Mouse (Mus musculus) megakaryocyte, embryonic 14.5 days (primary cell): ENCODE measurements at regions not wholly inside any gene's neighbourhood (a gene's known extent, or its start where the extent isn't known, plus 50 kb on each side); places are given as distances from the start of the nearest gene placed in this dataset.

ENCODE experiments used
- FLI1 ChIP-seq: IDR thresholded peaks from 2 replicates; pipeline ENCODE4 v1.6.1; 2012; ENCODE audit warnings: low read length, inconsistent platforms, mixed read lengths
- GATA1 ChIP-seq: IDR thresholded peaks from 3 replicates; pipeline ENCODE4 v1.6.1; 2012; ENCODE audit warnings: mixed read lengths, low read length, inconsistent platforms, borderline replicate concordance

DNA sequence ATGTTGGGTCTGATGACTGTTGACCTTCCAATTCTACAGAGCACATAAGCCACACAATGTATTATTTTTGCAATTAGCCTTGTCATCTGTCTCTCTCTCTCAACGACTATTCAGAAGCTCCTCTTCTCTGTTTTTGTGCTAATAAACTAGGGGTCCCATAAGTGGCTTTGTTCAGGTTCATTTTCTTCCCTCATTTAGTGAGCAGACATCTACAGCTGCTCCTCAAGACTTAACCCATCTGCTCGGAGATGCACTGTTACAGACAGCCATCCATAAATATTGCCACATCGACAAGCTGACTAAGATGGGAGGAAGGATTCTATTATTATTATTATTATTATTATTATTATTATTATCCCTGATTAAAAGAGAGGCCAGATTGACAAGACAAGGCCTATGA, 127.7 kb downstream of the Tmem26 start:
- TF ChIP-seq FLI1 (no peak), GATA1 (no peak)
